Mouse (Mus musculus): ENCODE results near the gene Il5. TPM values are rescaled to one million over a fixed set of nuclear protein-coding genes. Genes with fewer than 3 reads are reported as not detected.

Il5 gene
- not detected for polyA plus RNA-seq (2017; shearing (Covaris generic))

DNA sequence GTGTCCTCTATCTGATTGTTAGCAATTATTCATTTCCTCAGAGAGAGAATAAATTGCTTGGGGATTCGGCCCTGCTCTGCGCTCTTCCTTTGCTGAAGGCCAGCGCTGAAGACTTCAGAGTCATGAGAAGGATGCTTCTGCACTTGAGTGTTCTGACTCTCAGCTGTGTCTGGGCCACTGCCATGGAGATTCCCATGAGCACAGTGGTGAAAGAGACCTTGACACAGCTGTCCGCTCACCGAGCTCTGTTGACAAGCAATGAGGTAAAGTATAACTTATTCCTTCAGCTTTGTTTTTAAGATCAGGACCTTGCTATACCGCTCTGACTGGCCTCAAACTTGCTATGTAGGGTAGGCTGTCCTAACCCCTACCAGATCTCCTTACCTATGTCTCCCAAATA, at the start of gene Il5:
TSS of gene Il5 (plus strand) at position 80 of the 400 bp plus-strand sequence.

DNA sequence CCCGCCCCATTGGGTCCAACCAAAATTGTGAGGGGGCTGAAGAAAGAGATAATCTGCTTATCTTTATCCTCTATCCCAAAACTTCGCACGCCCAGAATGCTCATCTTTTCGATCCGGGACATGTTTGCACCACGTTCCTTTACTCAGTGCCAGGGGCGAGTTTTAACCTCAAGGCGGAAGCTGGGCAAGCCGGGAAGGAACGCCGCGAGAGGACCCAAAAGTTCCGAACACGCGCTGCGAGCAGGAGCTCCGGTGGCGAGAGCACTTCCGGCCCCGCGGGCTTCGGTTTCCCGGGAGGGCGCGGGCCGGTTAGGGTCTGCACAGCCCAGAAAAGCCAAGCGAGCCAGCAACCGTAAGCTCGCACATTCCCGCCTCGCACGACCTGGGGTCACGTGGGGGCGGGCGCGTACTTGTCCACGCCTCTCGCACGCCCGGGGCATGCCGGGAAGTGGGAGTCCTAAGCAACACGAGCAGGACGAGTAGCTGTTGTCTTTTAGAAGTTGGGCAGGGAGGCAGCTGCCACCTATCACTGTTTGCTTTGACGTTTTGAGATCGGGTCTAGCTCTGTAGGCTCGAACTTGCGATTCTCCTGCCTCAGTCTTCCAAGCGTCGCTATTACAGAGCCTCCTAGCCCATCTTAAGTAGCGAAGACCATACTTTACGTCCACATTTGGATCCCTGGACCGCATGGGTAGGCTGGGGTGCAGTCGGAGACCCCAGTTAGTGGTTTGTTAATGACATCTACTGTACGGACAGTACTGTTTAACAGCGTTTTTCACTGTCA, 13.5 kb upstream of the Il5 start, which contains the start of gene Rad50:
TSS of gene Rad50 (minus strand) at position 386 of the 784 bp plus-strand sequence.

DNA sequence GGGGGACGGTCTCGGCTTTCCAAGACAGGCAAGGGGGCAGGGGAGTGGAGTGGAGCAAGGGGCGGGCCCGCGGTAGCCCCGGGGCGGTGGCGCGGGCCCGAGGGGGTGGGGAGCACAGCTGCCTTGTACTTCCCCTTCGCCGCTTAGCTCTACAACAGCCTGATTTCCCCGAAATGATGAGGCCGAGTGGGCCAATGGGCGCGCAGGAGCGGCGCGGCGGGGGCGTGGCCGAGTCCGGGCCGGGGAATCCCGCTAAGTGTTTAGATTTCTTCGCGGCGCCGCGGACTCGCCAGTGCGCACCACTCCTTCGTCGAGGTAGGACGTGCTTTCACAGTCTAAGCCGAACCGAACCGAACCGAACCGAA, 49.1 kb downstream of the Il5 start, which contains the start of gene Irf1:
TSS of gene Irf1 (plus strand) at position 255 of the 365 bp plus-strand sequence.

DNA sequence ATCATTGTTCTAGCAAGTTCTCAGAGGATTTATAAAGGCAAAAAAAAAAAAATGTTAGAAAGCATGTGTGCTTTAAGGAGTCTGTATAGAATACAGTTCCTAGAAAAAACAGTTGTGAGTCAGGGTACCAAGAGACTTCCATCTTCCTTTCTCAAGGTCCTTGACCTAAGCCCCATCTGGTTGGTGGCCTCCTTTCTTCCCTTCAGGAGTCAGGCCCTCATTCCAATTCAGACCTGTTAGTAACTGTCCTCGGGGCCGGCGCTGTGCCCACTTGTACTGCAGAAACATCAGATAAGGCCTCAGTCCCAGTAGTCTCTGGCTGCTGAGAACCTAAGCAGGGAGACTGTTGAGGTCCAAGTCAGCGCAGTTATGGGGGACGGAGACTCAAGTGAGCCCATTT, 52.5 kb downstream of the Il5 start, which contains the start of gene Gm17334:
TSS of gene Gm17334 (minus strand) at position 101 of the 400 bp plus-strand sequence.

Other genes with a start within 250 kb of the Il5 start
- gene Gm9945, start 240.6 kb upstream of the Il5 start, polyA plus RNA-seq (2017; shearing (Covaris generic)) = not detected
- not detected for gene Sowaha, start 240.5 kb upstream of the Il5 start, polyA plus RNA-seq (2017; shearing (Covaris generic))
- 1.9 TPM for gene Sept8, start 201.5 kb upstream of the Il5 start, polyA plus RNA-seq (2017; shearing (Covaris generic))
- 7.1 TPM for gene Kif3a, start 153.4 kb upstream of the Il5 start, polyA plus RNA-seq (2017; shearing (Covaris generic))
- gene Il4, start 102.1 kb upstream of the Il5 start, polyA plus RNA-seq (2017; shearing (Covaris generic)) = 5.4 TPM
- not detected for gene Il13, start 86.1 kb upstream of the Il5 start, polyA plus RNA-seq (2017; shearing (Covaris generic))
- gene Rad50, start 13.5 kb upstream of the Il5 start, polyA plus RNA-seq (2017; shearing (Covaris generic)) = 26.1 TPM
- 289 TPM for gene Irf1, start 49.2 kb downstream of the Il5 start, polyA plus RNA-seq (2017; shearing (Covaris generic))
- gene Gm17334, start 52.4 kb downstream of the Il5 start, polyA plus RNA-seq (2017; shearing (Covaris generic)) = 1.8 TPM
- gene Gm12216, start 138.5 kb downstream of the Il5 start, polyA plus RNA-seq (2017; shearing (Covaris generic)) = 15.8 TPM
- 18.0 TPM for gene Slc22a5, start 170.9 kb downstream of the Il5 start, polyA plus RNA-seq (2017; shearing (Covaris generic))

Measured in effector memory CD4-positive, alpha-beta T cell, adult 5 months (primary cell).